Mouse (Mus musculus): ENCODE data around the gene Ttc28.
"Not testable (repeated sequence)": the region's sequence is repeated elsewhere in the genome, so short reads cannot be mapped to it uniquely, and the experiment has no call there.

Gene Ttc28

DNA sequence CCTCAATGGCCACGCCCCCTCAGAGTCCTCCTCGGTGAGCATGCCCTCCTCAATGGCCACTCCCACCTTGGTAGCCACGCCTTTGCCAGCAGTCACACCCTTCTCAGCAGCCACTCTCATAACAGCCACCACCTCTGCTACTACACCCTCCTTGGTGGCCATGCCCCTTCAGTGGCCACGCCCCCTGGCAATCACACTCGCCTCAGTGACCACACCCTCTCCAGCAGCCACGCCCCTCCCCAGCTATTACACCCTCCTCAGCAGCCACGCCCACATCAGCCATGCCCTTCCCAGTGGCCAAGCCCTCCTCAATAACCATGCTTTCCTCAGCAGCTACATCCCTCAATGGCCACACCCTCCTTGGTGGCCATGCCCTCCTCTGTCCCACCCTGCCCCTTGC is 359.6 kb downstream of the Ttc28 start:
- DNase-seq (ENCODE audit: low spot score in 2 of 2): no peak

DNA sequence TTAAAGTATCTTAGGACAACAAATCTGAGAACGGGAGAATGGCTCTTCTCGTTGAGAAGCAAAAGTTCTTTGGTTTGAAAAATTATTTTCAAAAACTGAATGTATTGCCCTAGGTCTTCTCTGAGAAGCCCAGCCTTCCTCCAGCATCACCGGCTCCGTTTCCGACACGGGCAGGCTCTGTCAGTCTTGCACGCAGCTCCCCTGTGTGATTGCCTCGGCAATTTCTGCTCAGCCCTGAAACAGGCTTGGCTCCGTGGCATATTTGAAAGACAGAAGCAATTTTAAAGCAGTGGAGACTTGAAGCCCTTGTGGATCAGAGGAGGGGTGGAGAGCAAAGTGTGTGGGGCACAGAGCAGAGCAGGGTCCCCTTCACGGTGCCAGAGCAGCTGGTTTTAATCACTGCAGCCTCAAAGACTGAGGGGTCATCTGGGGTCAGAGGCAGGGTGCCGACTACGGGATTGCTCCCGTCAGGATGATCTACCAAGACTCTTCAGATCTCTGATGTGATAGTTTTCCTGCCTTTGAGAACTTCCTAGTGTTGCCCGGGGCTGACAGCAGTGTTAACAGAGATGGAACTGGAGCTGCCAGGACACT is 363.9 kb downstream of the Ttc28 start:
- DNase-seq (ENCODE audit: low spot score in 2 of 2): no peak

DNA sequence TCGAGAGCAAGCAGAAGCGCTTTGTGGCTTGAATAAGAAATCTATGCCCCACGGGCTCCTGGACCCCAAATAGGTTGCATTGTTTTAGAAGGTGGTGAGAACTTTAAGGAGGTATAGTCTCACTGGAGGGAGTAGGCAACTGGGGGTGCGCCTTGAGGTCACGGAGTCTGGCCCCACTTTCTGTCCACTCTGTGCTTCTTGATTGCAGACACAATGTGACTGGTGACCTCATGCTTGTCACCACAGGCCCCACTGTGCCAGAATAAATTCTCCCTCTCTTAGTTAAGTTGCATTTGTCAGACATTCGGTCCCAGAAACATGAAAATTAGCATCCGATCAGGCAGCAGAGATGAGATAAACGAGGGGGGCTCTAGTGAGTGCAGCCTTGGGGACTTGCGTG is 364.5 kb downstream of the Ttc28 start:
- no peak for DNase-seq (ENCODE audit: low spot score in 2 of 2)

DNA sequence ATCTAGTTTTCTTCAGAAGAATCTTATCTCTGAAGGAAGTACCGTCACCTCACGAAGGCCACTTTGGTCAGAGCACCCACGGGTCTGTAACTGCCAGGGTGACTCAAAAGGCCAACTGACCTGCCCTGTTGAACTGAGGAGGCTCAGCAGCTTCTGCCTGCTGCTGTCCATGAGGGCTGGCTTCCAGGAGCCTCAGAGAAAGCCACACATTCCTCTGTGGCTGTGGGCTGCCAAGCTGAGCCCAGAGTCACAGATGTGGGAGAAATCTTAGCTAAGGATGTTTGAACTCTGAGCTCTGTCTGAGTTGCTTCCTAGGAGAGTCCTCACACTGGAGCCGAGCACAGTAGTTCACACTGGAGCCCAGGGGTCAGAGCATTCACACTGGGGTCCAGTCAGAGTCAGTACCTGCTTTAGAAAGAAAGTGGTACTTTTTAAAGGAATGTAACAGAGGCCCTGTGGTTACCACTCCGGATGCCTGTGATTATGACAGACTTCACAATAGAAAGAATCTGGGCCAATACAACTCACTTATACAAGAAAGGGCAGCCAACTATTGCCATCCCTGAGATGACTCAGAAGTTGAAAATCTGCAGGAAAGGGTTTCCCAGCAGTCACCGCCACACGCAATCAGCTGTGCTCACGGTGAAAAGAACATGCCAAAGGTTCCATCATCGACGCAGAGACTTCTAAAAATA is 368.1 kb downstream of the Ttc28 start:
- DNase-seq (ENCODE audit: low spot score in 2 of 2): no peak

DNA sequence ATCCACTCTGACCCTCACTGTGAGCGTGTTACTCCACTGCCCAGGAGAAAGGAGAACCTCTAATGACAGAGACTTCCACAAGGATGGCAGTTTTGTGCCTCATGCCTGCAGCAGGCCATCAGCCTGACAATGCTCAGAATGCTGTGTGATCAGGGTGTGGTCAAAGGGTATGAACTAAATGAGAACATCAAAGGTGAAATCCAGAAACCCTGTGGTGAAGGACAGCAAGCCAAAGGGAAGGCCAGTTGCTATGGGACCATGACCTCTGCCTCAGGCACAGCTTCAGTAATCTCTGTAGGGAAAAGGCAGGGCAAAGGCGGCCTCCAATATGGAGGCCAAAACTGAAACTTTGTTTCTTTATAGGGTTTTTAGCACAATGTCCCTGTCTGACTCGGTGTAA is 372.5 kb downstream of the Ttc28 start:
- no peak for DNase-seq (ENCODE audit: low spot score in 2 of 2)

- DNase-seq (ENCODE audit: low spot score in 2 of 2): no peak
Measured at GRCm38 (mm10) chr5:111254362-111254761, 374.8 kb downstream of the Ttc28 start.

GRCm38 (mm10) chr5:111254781-111255180 is 375.2 kb downstream of the Ttc28 start:
- DNase-seq (ENCODE audit: low spot score in 2 of 2): no peak

DNA sequence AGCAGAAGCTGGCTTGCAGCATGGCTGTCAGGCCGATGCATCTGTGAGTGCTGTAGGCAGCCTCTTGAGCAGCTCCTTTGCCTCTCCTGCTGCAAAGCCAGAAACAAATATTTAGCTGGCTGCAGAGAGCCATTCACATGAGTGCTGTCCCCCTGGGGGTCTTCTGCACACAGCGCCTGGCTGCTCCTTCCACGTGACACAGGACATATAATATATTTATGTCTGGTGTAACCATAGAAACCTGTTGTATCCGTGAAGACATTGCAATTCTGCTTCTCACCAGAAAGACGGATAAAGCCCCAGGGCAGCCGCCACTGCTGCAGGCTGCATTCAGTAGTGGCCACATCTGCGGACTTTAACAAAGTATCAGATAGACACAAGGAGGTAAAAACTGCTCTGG is 376.6 kb downstream of the Ttc28 start:
- DNase-seq (ENCODE audit: low spot score in 2 of 2): no peak

DNA sequence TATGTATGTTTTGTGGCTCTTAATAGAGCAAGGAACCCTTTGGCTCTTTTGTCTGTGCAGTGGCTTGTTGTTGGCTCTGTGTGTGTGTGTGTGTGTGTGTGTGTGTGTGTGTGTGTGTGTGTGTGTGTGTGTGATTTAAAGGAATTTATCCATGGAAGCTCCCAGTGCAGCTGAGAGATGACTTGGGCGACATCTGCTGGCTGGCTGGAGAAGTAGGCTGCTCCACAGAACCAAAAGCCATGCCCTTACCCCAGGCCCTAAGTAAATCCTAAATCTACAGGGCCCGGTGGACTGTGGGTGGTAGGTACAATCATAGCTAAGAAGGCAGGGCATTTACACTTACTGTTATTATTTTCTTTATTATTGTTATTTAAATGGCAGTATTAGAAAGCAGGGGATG is 377.5 kb downstream of the Ttc28 start:
- peak; percentile 61 to 71 for DNase-seq (ENCODE audit: low spot score in 2 of 2)

GRCm38 (mm10) chr5:111261162-111261561 is 381.6 kb downstream of the Ttc28 start:
- DNase-seq (ENCODE audit: low spot score in 2 of 2): not testable (repeated sequence)

GRCm38 (mm10) chr5:111261733-111262573 is 382.4 kb downstream of the Ttc28 start:
- DNase-seq (ENCODE audit: low spot score in 2 of 2): no peak

DNA sequence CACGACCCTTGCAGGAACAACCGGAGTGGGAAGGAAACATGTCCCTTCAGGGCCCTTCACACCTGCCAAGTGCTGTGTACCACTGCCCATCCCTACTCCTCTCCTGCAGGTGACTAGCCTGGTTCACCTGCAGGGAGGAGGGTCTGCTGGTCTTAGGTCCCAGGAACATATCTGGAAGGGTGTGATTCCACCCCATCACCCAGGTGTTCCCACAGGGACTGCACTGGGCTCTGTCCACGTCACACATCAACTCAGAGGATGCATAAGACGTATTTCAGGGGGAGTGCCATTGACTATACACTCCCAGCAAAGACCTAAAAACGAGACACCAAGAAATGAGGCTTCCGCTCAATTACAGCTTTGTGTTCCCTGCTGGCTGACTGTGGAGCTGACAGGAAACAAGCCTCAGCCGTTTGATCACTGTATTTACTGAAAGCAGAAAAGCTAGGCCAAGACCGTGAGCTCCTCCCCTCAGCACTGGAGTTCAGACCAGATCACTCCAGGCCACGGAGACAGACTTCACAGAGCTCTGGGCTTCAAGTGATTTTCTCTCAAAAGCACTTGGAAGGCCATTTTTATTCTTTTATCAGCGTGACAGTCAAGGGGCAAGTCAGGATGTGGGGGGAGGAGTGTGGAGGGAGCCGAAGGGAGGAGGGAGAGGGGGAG is 383.1 kb downstream of the Ttc28 start:
- DNase-seq (ENCODE audit: low spot score in 2 of 2): no peak

DNA sequence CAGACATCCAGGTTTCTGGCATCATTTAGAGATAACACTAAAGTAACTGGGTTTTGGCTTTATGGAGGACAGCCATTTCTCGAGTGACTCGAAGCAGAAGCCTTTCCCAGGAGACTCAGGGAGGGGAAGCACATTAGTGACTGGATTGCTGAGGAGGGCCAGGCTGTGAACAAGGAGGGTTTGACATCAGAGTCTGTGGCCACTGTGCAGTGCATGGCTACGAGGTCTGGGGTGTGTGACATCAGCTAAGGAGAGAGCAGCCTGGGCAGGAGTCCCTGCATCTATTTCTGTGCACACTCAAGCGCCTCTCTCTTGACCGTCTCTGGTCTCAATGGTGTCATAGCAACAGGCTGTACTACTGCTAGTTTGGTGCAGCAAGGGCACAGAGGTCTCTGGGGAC is 383.8 kb downstream of the Ttc28 start:
- no peak for DNase-seq (ENCODE audit: low spot score in 2 of 2)

GRCm38 (mm10) chr5:111264488-111264887 is 384.9 kb downstream of the Ttc28 start:
- DNase-seq (ENCODE audit: low spot score in 2 of 2): no peak

- DNase-seq (ENCODE audit: low spot score in 2 of 2): no peak
Measured at GRCm38 (mm10) chr5:111266658-111267057, 387.1 kb downstream of the Ttc28 start.

GRCm38 (mm10) chr5:111267100-111267499 is 387.5 kb downstream of the Ttc28 start:
- no peak for DNase-seq (ENCODE audit: low spot score in 2 of 2)

GRCm38 (mm10) chr5:111268852-111269251 is 389.2 kb downstream of the Ttc28 start:
- DNase-seq (ENCODE audit: low spot score in 2 of 2): no peak

- DNase-seq (ENCODE audit: low spot score in 2 of 2): peak; percentile 65 to 75
Measured at GRCm38 (mm10) chr5:111269613-111270205, 390.1 kb downstream of the Ttc28 start.

- DNase-seq (ENCODE audit: low spot score in 2 of 2): no peak
Measured at GRCm38 (mm10) chr5:111270246-111271002, 390.8 kb downstream of the Ttc28 start.

DNA sequence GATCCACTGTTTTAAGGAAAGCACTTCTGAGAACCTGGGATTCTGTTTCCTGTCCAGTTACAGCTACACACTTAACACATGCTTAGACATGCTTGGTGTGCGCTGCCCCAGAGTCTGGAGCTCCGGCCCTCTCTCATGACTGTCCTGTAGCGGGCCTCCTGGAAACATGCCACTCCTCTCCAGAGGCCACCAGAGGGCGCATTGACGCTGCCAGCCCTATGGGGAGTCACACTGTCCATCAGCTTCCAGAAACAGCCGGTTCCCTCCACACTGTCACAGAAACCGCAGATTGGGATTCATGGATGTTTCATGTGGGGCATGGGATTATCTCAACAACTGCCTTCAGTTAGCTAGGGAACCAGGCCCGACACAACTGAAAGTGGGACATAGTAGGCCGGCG is 394.0 kb downstream of the Ttc28 start:
- DNase-seq (ENCODE audit: low spot score in 2 of 2): peak; percentile 75 to 80

DNA sequence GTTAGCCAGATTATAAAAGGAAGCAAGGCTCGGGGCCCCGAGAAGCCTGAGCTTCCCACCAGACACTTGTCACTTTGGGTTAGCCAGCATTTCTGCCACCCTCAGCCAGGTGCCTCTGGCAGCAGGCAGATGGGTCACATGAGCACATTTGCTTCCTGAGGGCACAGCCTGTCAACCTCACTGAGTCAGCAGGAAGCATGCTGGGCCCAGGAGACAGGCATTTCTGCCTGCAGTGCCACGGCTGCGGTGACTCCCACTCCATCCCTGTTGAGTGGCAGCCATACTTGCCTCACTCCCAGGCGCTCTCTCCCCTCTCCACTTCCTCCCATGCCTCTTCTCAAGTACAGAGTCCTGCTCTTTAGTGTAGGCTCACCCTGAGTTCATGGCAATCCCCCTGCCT is 395.3 kb downstream of the Ttc28 start:
- no peak for DNase-seq (ENCODE audit: low spot score in 2 of 2)

Data from frontal cortex, postnatal 36 days (tissue).